Mouse (Mus musculus): ENCODE measurements at regions not wholly inside any gene's neighbourhood (a gene's known extent, or its start where the extent isn't known, plus 50 kb on each side); places are given as distances from the start of the nearest gene placed in this dataset.

DNA sequence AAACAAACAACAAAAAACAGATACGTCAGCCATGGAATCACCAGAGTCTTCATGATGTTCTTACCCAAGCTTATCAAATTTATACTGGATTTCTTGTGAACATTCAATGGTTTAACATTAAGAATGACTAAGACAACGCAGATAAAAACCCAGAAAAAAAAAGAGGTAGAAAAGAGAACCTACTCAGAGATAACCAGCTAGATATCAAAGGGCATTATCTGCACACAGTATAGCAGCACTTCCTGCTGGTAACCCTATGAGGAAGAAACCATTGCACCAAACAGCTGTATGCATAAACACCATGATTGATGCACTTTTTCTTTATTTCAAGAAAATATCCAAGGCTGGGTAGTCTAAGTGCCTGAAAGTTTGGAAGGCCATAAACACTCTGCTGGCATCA lies 1114.7 kb downstream of the Defb40 start:
- no peaks in the 10 kb centered on the region for H3K9me3 ChIP-seq
- no peak for DNase-seq (ENCODE audit: low spot score)
- H3K27me3 ChIP-seq (ENCODE audit: insufficient read depth, poor library complexity, severe bottlenecking): no peaks in the 10 kb centered on the region
- 72% methylated on average over 2 of the region's 2 CpGs for WGBS
- H3K4me1 ChIP-seq: no peaks in the 10 kb centered on the region
- no peak overlapping the region for H3K4me3 ChIP-seq
- H3K36me3 ChIP-seq: no peaks in the 10 kb centered on the region
- H3K27ac ChIP-seq: no peak overlapping the region

Data from heart, embryonic 10.5 days (tissue).